Comparison of ENCODE assay signal across 17 mouse cellular contexts in the genomic region with DNA sequence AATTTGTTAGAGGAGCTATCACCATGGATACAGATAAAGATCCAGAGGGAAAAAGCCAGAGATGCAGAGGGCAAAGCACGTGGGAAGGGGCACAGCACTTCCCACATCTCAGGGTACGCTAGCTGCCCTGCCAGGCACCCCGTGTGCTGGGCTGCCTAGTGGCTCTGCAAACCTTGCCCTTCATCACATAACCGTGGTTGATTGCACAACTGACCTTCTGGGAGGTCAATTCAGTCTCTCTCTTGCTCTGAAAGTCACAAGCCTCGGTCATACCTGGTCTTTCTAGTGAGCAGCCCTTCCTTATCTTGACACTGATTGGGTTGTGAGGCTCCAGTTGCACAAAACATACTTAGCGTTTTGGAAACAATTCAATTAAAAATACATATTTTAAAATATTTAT.
DNase-seq lines count a peak whose midpoint lies in the region; ATAC-seq and TF ChIP-seq lines count a peak whose summit lies in the region.
"Had no signal": no experiment of that assay in that cellular context is flagged by ENCODE, and none has a peak within 500 bp of the region (broad histone marks: within the 10 kb centered on the region; RNA-seq: fewer than 3 reads in every experiment).

No protein-coding gene starts in this region.

- TF ChIP-seq POLR2A in kidney, adult 2 months (IDR thresholded peaks at IDR 0.05; ENCODE audit: low read depth, low read length), result no peak

- no peak for TF ChIP-seq CTCF in kidney, adult 2 months (conservative IDR thresholded peaks at IDR 0.05; ENCODE audit: insufficient read depth, insufficient read length, low read depth, low read length)

- WGBS in kidney, adult 2 months, result 49% methylated on average over 6 of the region's 6 CpGs
- 75% methylated on average over 6 of the region's 6 CpGs for WGBS in kidney, embryonic 16.5 days
- 42% methylated on average over 6 of the region's 6 CpGs for WGBS in liver, embryonic 16.5 days (ENCODE audit: insufficient replicate concordance)

- peak; percentile 17 for DNase-seq in adrenal gland, postnatal 10 days
- DNase-seq in adrenal gland, adult 8-10 months, result no peak
- DNase-seq in kidney, adult 2 months, result peak; percentile 25
- DNase-seq in liver (no peak), adipocyte (ENCODE audit: low spot score) (no peak)
- DNase-seq: cerebellum, adult 2 months; cerebellum, postnatal 10 days; gastrocnemius, postnatal 36 days; heart, adult 11 months; heart, postnatal 36 days had no signal

- H3K27ac ChIP-seq in kidney, adult 2 months (ENCODE audit: insufficient read depth, low read depth, low read length), result no peak overlapping the region
- no peak overlapping the region for H3K27ac ChIP-seq in kidney, embryonic 16.5 days (ENCODE audit: low read length)
- no peak overlapping the region for H3K27ac ChIP-seq in liver, embryonic 16.5 days (ENCODE audit: low read length)
- H3K27ac ChIP-seq: forebrain, embryonic 15.5 days; heart, embryonic 13.5 days; hindbrain, embryonic 15.5 days had no signal

- H3K27me3 ChIP-seq in kidney, adult 2 months (replicated peaks; ENCODE audit: control insufficient read depth, insufficient read depth, low read length), result no peaks in the 10 kb centered on the region
- no peaks in the 10 kb centered on the region for H3K27me3 ChIP-seq in kidney, embryonic 16.5 days (ENCODE audit: insufficient read depth, low read length)
- H3K27me3 ChIP-seq in liver, embryonic 16.5 days (ENCODE audit: control insufficient read depth, insufficient read depth, low read depth, low read length), result no peaks in the 10 kb centered on the region
- H3K27me3 ChIP-seq: forebrain, embryonic 15.5 days; heart, embryonic 13.5 days; hindbrain, embryonic 15.5 days; Patski had no signal

- 0 out of 2 replicates have a peak, but pooled peaks cover 2% of the 10 kb centered on the region for H3K9me3 ChIP-seq in kidney, embryonic 16.5 days (ENCODE audit: low read length)
- H3K9me3 ChIP-seq in liver, embryonic 16.5 days (replicated peaks; ENCODE audit: control insufficient read depth, low read length), result no peaks in the 10 kb centered on the region
- H3K9me3 ChIP-seq: forebrain, embryonic 15.5 days; heart, embryonic 13.5 days; hindbrain, embryonic 15.5 days had no signal

- no peak overlapping the region for H3K4me3 ChIP-seq in kidney, adult 2 months (ENCODE audit: insufficient read depth, low read depth, low read length)
- H3K4me3 ChIP-seq in kidney, embryonic 16.5 days (ENCODE audit: low read length), result no peak overlapping the region
- H3K4me3 ChIP-seq in liver, embryonic 16.5 days (ENCODE audit: low read depth, low read length), result no peak overlapping the region
- H3K4me3 ChIP-seq: forebrain, embryonic 15.5 days; heart, embryonic 13.5 days; hindbrain, embryonic 15.5 days had no signal

- H3K4me1 ChIP-seq in kidney, adult 2 months (ENCODE audit: control insufficient read depth, insufficient read depth, low read length), result peaks cover 11% of the 10 kb centered on the region; the same call in 1 of the 2 replicates
- peaks cover 18% of the 10 kb centered on the region for H3K4me1 ChIP-seq in kidney, embryonic 16.5 days (ENCODE audit: insufficient read depth, low read length)
- H3K4me1 ChIP-seq in liver, embryonic 16.5 days (ENCODE audit: control insufficient read depth, low read depth, low read length), result no peaks in the 10 kb centered on the region
- H3K4me1 ChIP-seq: forebrain, embryonic 15.5 days; heart, embryonic 13.5 days; hindbrain, embryonic 15.5 days had no signal

- H3K4me2 ChIP-seq in kidney, embryonic 16.5 days (replicated peaks; ENCODE audit: low read depth, low read length), result no peak overlapping the region
- no peak overlapping the region for H3K4me2 ChIP-seq in liver, embryonic 16.5 days (ENCODE audit: low read depth, low read length)
- H3K4me2 ChIP-seq: forebrain, embryonic 15.5 days; heart, embryonic 13.5 days; hindbrain, embryonic 15.5 days had no signal

- no peak for ATAC-seq in kidney, embryonic 16.5 days (ENCODE audit: low FRiP score, low TSS enrichment)
- peak; percentile 47; the same call in 1 of the 2 replicates for ATAC-seq in liver, embryonic 16.5 days (ENCODE audit: low read depth)
- ATAC-seq: activated CD4-positive, CD25-positive, alpha-beta regulatory T cell, adult 4 months; forebrain, embryonic 15.5 days; Patski had no signal

- H3K9ac ChIP-seq in kidney, embryonic 16.5 days (replicated peaks; ENCODE audit: low read length), result no peak overlapping the region
- no peak overlapping the region for H3K9ac ChIP-seq in liver, embryonic 16.5 days (ENCODE audit: low read depth, low read length)
- H3K9ac ChIP-seq: forebrain, embryonic 15.5 days; heart, embryonic 13.5 days; hindbrain, embryonic 15.5 days had no signal

- H3K36me3 ChIP-seq in kidney, adult 2 months (ENCODE audit: control insufficient read depth, insufficient read depth, low read length), result no peaks in the 10 kb centered on the region
- H3K36me3 ChIP-seq in kidney, embryonic 16.5 days (ENCODE audit: insufficient read depth, low read length), result no peaks in the 10 kb centered on the region
- H3K36me3 ChIP-seq in liver, embryonic 16.5 days (ENCODE audit: control insufficient read depth, insufficient read depth), result no peaks in the 10 kb centered on the region
- H3K36me3 ChIP-seq: forebrain, embryonic 15.5 days; heart, embryonic 13.5 days; hindbrain, embryonic 15.5 days had no signal

Comparison
In these comparisons a context has a peak if more than half of its experiments do, and no peak if none do; other contexts are left out.
1. DNase-seq: peak in adrenal gland, postnatal 10 days (single experiment) and kidney, adult 2 months (single experiment); none in adrenal gland, adult 8-10 months (single experiment), liver (single experiment) and adipocyte (single experiment).